Mouse (Mus musculus): Measurements from ENCODE around the gene Ttyh3. TPM values are rescaled to one million over a fixed set of nuclear protein-coding genes. Genes with fewer than 3 reads are reported as not detected.
"Not testable (repeated sequence)": the region's sequence is repeated elsewhere in the genome, so short reads cannot be mapped to it uniquely, and the experiment has no call there.

Gene Ttyh3
- polyA plus RNA-seq, 1 experiment from 2014 or later = 5.6 TPM

GRCm38 (mm10) chr5:140675079-140675478, 26.2 kb upstream of the Ttyh3 start:
- no peaks in the 10 kb centered on the region for H3K4me1 ChIP-seq (ENCODE audit: control insufficient read depth, low read depth, low read length)
- H3K9ac ChIP-seq (ENCODE audit: low read depth, low read length) = no peak overlapping the region
- ATAC-seq (ENCODE audit: low read depth) = no peak
- no peaks in the 10 kb centered on the region for H3K36me3 ChIP-seq (ENCODE audit: control insufficient read depth, insufficient read depth)
- WGBS (ENCODE audit: insufficient replicate concordance) = 72% methylated on average over 11 of the region's 11 CpGs
- no peak overlapping the region for H3K27ac ChIP-seq (ENCODE audit: low read length)
- no peaks in the 10 kb centered on the region for H3K9me3 ChIP-seq (replicated peaks; ENCODE audit: control insufficient read depth, low read length)
- H3K4me2 ChIP-seq (ENCODE audit: low read depth, low read length) = no peak overlapping the region
- no peaks in the 10 kb centered on the region for H3K27me3 ChIP-seq (ENCODE audit: control insufficient read depth, insufficient read depth, low read depth, low read length)
- H3K4me3 ChIP-seq (ENCODE audit: low read depth, low read length) = no peak overlapping the region

- 68% methylated on average over 17 of the region's 17 CpGs for WGBS (ENCODE audit: insufficient replicate concordance)
- no peak for ATAC-seq (ENCODE audit: low read depth)
- H3K9me3 ChIP-seq (replicated peaks; ENCODE audit: control insufficient read depth, low read length) = 0 out of 2 replicates have a peak, but pooled peaks cover 2% of the 10 kb centered on the region
- no peaks in the 10 kb centered on the region for H3K27me3 ChIP-seq (ENCODE audit: control insufficient read depth, insufficient read depth, low read depth, low read length)
- no peak overlapping the region for H3K4me2 ChIP-seq (ENCODE audit: low read depth, low read length)
- H3K9ac ChIP-seq (ENCODE audit: low read depth, low read length) = no peak overlapping the region
- no peak overlapping the region for H3K27ac ChIP-seq (ENCODE audit: low read length)
- H3K4me3 ChIP-seq (ENCODE audit: low read depth, low read length) = no peak overlapping the region
- no peaks in the 10 kb centered on the region for H3K4me1 ChIP-seq (ENCODE audit: control insufficient read depth, low read depth, low read length)
- H3K36me3 ChIP-seq (ENCODE audit: control insufficient read depth, insufficient read depth) = peaks cover 3% of the 10 kb centered on the region
These were observed 25.2 kb upstream of the Ttyh3 start for GRCm38 (mm10) chr5:140674036-140674435.

- not testable (repeated sequence) for H3K9me3 ChIP-seq (replicated peaks; ENCODE audit: control insufficient read depth, low read length); H3K36me3 ChIP-seq (ENCODE audit: control insufficient read depth, insufficient read depth); H3K27ac ChIP-seq (ENCODE audit: low read length); H3K4me1 ChIP-seq (ENCODE audit: control insufficient read depth, low read depth, low read length); H3K4me2 ChIP-seq (ENCODE audit: low read depth, low read length); H3K9ac ChIP-seq (ENCODE audit: low read depth, low read length); ATAC-seq (ENCODE audit: low read depth); H3K4me3 ChIP-seq (ENCODE audit: low read depth, low read length); H3K27me3 ChIP-seq (ENCODE audit: control insufficient read depth, insufficient read depth, low read depth, low read length)
- WGBS (ENCODE audit: insufficient replicate concordance) = 72% methylated on average over 6 of the region's 6 CpGs
These were observed 23.8 kb upstream of the Ttyh3 start for GRCm38 (mm10) chr5:140672603-140673002.

- no peak for ATAC-seq (ENCODE audit: low read depth)
- Histone ChIP-seq H3K4me1 (ENCODE audit: control insufficient read depth, low read depth, low read length) (no peaks in the 10 kb centered on the region), H3K4me2 (ENCODE audit: low read depth, low read length) (no peak overlapping the region), H3K27ac (ENCODE audit: low read length) (no peak overlapping the region), H3K4me3 (ENCODE audit: low read depth, low read length) (no peak overlapping the region), H3K27me3 (ENCODE audit: control insufficient read depth, insufficient read depth, low read depth, low read length) (no peaks in the 10 kb centered on the region), H3K9ac (ENCODE audit: low read depth, low read length) (no peak overlapping the region), H3K9me3 (replicated peaks; ENCODE audit: control insufficient read depth, low read length) (0 out of 2 replicates have a peak, but pooled peaks cover 4% of the 10 kb centered on the region), H3K36me3 (ENCODE audit: control insufficient read depth, insufficient read depth) (peaks cover 8% of the 10 kb centered on the region)
- 60% methylated on average over 6 of the region's 6 CpGs for WGBS (ENCODE audit: insufficient replicate concordance)
These were observed 23.3 kb upstream of the Ttyh3 start for GRCm38 (mm10) chr5:140672115-140672514.

- no peak overlapping the region for H3K4me3 ChIP-seq (ENCODE audit: low read depth, low read length)
- ATAC-seq (ENCODE audit: low read depth) = peak; percentile 40; the same call in 1 of the 2 replicates
- no peak overlapping the region for H3K27ac ChIP-seq (ENCODE audit: low read length)
- WGBS (ENCODE audit: insufficient replicate concordance) = 46% methylated on average over 7 of the region's 7 CpGs
- H3K27me3 ChIP-seq (ENCODE audit: control insufficient read depth, insufficient read depth, low read depth, low read length) = no peaks in the 10 kb centered on the region
- H3K9ac ChIP-seq (ENCODE audit: low read depth, low read length) = no peak overlapping the region
- H3K9me3 ChIP-seq (replicated peaks; ENCODE audit: control insufficient read depth, low read length) = no peaks in the 10 kb centered on the region
- peaks cover under 1% of the 10 kb centered on the region for H3K36me3 ChIP-seq (ENCODE audit: control insufficient read depth, insufficient read depth)
- H3K4me1 ChIP-seq (ENCODE audit: control insufficient read depth, low read depth, low read length) = peaks cover 6% of the 10 kb centered on the region
- no peak overlapping the region for H3K4me2 ChIP-seq (ENCODE audit: low read depth, low read length)
These were observed 14.9 kb upstream of the Ttyh3 start for GRCm38 (mm10) chr5:140663621-140664180.

GRCm38 (mm10) chr5:140662741-140663592, 14.1 kb upstream of the Ttyh3 start:
- Histone ChIP-seq H3K27ac (ENCODE audit: low read length) (no peak overlapping the region), H3K4me2 (ENCODE audit: low read depth, low read length) (no peak overlapping the region), H3K27me3 (ENCODE audit: control insufficient read depth, insufficient read depth, low read depth, low read length) (no peaks in the 10 kb centered on the region), H3K4me1 (ENCODE audit: control insufficient read depth, low read depth, low read length) (peaks cover 6% of the 10 kb centered on the region), H3K36me3 (ENCODE audit: control insufficient read depth, insufficient read depth) (no peaks in the 10 kb centered on the region), H3K9ac (ENCODE audit: low read depth, low read length) (no peak overlapping the region), H3K9me3 (replicated peaks; ENCODE audit: control insufficient read depth, low read length) (no peaks in the 10 kb centered on the region), H3K4me3 (ENCODE audit: low read depth, low read length) (no peak overlapping the region)
- 36% methylated on average over 17 of the region's 17 CpGs for WGBS (ENCODE audit: insufficient replicate concordance)
- ATAC-seq (ENCODE audit: low read depth) = peak; percentile 27; the same call in 1 of the 2 replicates

- Histone ChIP-seq H3K36me3 (ENCODE audit: control insufficient read depth, insufficient read depth) (no peaks in the 10 kb centered on the region), H3K9me3 (replicated peaks; ENCODE audit: control insufficient read depth, low read length) (no peaks in the 10 kb centered on the region), H3K4me1 (ENCODE audit: control insufficient read depth, low read depth, low read length) (peaks cover 6% of the 10 kb centered on the region), H3K27me3 (ENCODE audit: control insufficient read depth, insufficient read depth, low read depth, low read length) (no peaks in the 10 kb centered on the region), H3K27ac (ENCODE audit: low read length) (no peak overlapping the region), H3K4me2 (ENCODE audit: low read depth, low read length) (no peak overlapping the region), H3K9ac (ENCODE audit: low read depth, low read length) (no peak overlapping the region), H3K4me3 (ENCODE audit: low read depth, low read length) (no peak overlapping the region)
- no peak for ATAC-seq (ENCODE audit: low read depth)
- 59% methylated on average over 12 of the region's 12 CpGs for WGBS (ENCODE audit: insufficient replicate concordance)
These were observed 13.2 kb upstream of the Ttyh3 start for GRCm38 (mm10) chr5:140661875-140662643.

GRCm38 (mm10) chr5:140661427-140661826, 12.6 kb upstream of the Ttyh3 start:
- H3K4me1 ChIP-seq (ENCODE audit: control insufficient read depth, low read depth, low read length) = peaks cover 6% of the 10 kb centered on the region
- WGBS (ENCODE audit: insufficient replicate concordance) = 65% methylated on average over 8 of the region's 8 CpGs
- H3K9me3 ChIP-seq (replicated peaks; ENCODE audit: control insufficient read depth, low read length) = no peaks in the 10 kb centered on the region
- H3K9ac ChIP-seq (ENCODE audit: low read depth, low read length) = no peak overlapping the region
- no peaks in the 10 kb centered on the region for H3K27me3 ChIP-seq (ENCODE audit: control insufficient read depth, insufficient read depth, low read depth, low read length)
- H3K4me3 ChIP-seq (ENCODE audit: low read depth, low read length) = no peak overlapping the region
- no peak overlapping the region for H3K4me2 ChIP-seq (ENCODE audit: low read depth, low read length)
- no peak for ATAC-seq (ENCODE audit: low read depth)
- H3K36me3 ChIP-seq (ENCODE audit: control insufficient read depth, insufficient read depth) = no peaks in the 10 kb centered on the region
- H3K27ac ChIP-seq (ENCODE audit: low read length) = no peak overlapping the region
